Mouse (Mus musculus) gastrocnemius, postnatal 4 days (tissue): ENCODE measurements around the gene Cped1. TPM values are rescaled to one million over a fixed set of nuclear protein-coding genes. Genes with fewer than 3 reads are reported as not detected.

Experiments used
- DNase-seq, 2 experiments: peaks; one replicate each; pipeline ENCODE4 v3.0.0; 2021 to 2022; ENCODE audit warnings: low spot score in 2 of 2, mixed read lengths in 2 of 2
- total RNA-seq, 2 experiments: library from RNA; stranded (reverse); gene quantifications; 2 replicates each; pipeline ENCODE4 v1.2.3; 2021

The Cped1 gene
- total RNA-seq, 2 experiments from 2014 or later, result 21.4 to 23.3 TPM

DNA sequence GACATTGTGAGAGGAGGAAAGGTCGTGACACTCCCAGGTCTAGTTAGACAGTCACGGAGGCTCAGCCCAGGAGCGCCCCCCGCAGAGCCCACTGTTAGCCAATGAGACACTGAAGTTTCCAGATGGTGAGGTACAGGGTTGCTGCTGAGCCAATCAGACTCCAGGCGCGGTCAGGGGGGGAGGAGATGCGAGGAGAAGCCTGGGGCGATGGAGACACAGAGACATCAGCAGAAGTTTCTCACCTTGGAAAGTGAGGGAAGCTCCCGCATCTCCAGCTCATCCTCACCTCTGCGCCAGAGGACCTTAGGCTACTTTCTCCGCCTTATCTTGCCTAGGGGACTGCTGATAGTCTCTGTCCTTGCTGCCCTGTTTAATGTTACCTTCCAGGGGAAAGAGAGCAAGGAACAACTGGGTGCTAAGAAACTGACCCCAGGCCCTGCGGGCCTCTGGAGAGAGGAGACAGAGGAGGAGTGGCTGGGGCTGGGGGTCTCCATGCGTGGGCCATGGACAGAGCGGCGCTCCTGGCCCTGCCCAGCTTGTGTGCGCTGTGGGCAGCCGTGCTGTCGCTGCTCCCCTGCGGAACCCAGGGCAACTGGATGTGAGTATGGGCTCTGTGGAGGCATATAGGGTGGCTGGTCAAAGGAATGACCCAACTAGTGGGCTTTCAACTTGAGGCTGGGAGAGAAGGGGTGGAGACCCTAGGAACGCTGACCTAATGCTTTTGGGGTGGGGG lies 302.5 kb downstream of the Cped1 start, which contains the start of gene Wnt16:
Gene Wnt16, plus strand, starts transcription at position 224 of the 733 bp plus-strand sequence.
- peak in 1 of 2 experiments; percentile 17 for DNase-seq

DNA sequence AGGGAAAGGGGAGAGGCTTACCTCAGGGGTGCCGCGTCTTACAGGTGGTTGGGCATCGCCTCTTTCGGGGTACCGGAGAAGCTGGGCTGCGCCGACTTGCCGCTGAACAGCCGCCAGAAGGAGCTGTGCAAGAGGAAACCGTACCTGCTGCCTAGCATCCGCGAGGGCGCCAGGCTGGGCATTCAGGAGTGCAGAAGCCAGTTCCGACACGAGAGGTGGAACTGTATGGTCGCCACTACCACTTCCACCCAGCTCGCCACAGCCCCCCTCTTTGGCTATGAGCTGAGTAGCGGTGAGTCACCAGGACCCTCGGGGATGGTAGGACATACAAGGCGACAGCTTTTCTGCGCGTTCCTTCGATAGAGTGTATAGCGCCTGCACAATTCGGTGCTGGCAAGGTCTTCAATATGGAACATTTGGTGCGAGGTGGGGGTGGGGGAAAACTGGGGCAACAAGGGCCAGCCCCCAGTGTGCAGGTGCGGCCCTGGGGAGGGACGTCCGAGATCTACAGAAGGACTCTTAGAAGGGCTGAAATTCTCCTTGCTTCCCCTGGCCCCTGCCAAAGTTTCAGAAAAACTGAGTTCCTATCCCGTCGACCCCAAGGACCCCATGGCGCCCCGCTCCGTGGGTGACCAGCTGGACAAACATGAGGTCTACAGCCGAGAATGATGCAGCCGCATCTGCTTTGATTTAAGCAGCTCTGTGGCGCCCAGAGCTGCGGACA lies 303.2 kb downstream of the Cped1 start:
- peak in 1 of 2 experiments; percentile 14 for DNase-seq

DNA sequence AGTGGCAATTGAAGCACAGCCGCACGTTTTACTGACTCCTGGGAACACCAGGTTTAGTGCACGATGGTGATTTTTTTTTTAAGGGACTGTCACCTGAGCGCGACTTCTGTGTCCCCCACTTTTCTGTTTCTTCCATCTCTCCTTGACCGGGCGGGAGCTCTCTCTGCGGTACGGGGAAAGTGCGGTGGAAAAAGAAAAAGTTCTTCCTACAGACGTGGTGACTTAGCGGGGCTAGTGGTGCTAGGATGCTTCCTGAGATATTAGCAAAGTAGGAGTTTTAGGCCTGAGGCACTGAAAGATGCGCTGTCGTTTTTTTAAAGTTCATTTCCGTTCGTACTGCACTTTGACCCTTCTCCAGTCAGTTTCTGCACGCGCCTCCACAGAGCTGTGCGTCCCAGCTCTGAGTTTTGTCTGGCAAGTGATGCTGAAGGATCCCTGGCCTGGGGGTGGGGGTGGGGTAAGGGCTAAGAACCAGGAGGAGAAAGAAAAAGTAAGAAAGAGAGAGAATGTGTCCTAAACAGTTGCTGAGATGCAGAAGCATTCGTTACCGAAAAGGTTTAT lies 303.8 kb downstream of the Cped1 start:
- DNase-seq, result no peak

DNA sequence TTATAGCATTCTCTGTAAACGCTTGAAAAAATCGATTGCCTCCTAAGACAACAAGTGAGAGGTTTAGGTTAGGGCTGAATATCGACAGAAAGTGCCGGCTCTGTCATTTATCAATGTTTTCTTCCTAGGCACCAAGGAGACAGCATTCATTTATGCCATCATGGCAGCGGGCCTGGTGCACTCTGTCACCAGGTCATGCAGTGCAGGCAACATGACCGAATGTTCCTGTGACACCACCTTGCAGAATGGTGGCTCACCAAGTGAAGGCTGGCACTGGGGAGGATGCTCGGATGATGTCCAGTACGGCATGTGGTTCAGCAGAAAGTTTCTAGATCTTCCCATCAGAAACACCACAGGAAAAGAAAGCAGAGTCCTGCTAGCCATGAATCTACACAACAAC lies 305.1 kb downstream of the Cped1 start:
- DNase-seq, result no peak

DNA sequence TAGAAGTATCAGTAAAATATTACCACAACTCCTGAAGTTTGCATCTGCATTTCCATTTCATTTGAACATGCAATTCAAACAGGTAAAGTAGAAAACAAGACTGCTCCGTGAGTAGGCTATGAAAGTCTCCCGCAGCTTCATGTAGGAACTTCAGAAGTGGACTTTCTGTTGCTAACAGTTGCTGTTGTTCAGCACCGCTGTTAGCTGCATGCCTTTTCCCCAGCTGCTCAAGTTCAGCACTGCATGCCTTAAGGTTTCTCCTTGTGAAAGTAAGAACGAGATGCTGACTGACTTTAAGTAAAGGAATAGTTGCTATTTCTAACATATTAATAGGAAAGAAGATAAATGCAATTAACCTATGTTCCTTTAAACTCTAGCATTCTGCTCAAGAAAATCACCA lies 306.3 kb downstream of the Cped1 start:
- no peak for DNase-seq

DNA sequence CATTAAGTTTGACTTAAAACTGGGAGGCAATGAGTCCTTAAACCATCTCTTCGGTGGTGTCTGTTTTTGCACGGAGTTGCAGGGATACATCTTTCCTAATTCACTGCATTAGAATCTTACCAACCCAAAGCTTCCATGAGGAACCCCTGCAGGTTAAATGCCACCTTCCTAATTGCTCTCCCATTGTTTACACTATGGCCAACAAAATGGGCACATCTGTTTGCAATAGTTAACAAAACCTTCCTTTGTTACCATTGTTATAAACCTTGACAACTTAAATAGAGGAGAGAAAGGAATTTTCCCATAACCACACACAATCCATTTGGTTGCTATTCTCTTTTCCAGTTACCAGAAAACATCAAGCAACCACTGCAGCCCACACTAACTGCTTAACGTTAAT lies 308.2 kb downstream of the Cped1 start:
- no peak for DNase-seq

DNA sequence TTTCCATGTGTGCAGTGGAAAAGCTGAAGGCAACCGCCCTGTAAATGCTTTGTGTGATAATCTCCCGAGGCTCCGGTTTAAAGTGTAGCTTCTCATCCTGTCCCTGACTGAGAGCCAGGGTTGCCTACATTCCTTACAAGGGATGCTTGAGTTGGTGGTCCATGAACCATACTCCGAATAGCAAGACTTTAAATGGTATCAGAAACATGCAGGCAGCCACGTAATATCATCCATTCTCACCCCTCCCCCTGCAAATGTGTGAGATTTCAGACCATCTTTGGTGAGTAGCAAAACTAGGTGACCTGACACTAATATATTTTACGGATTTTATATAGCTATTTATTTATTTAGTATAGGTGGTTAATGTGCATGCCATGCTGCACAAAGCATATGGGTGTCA lies 311.3 kb downstream of the Cped1 start:
- DNase-seq, result no peak

DNA sequence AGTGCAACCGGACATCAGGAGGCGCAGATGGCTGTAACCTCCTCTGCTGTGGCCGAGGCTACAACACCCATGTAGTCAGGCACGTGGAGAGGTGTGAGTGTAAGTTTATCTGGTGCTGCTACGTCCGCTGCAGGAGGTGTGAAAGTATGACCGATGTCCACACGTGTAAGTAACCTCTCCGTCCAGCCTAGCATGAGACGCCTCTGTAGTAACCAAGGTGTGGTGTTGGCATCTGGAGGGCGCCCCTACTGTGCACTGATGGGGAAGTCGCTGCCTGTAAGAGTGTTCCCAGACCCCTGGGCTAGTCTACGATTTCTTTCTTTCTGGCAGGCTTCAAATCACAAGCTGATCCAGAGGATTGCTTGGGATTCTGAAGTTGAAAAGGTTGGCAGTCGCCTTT lies 312.3 kb downstream of the Cped1 start:
- DNase-seq, result no peak

Other genes with a start within 250 kb of the Cped1 start
- gene Tspan12, start 133.4 kb upstream of the Cped1 start, total RNA-seq, result 10 to 100 TPM; 65.4 to 74.0 TPM
- gene Ing3, start 36.3 kb upstream of the Cped1 start, total RNA-seq, result 10 to 100 TPM; 18.8 to 19.4 TPM